8 mouse cellular contexts compared by ENCODE assay signal in the genomic region with DNA sequence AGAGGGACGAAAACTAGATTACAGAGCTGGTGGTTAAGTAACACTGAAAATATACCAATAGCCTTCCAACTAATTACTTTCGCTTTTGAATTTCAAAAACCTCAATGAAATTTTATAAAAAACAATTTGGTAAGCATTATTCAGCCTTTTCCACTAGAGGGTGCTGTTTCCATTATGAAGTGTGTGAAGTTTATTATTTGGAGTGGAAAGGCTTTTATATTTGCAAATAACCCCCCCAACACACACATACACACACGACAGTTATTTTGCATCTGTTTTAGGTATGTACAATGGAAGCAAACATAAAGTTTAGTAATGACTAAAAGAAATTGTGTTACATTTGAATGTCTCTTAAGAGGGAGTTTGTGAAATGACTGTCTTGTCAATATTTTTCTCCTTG. TPM values are rescaled to one million over a fixed set of nuclear protein-coding genes. Genes with fewer than 3 reads are reported as not detected.
DNase-seq lines count a peak whose midpoint lies in the region; ATAC-seq and TF ChIP-seq lines count a peak whose summit lies in the region.

No protein-coding gene starts in this region.

- no peak overlapping the region for H3K27ac ChIP-seq in forebrain, postnatal 0 days (ENCODE audit: low read depth, low read length)
- no peak overlapping the region for H3K27ac ChIP-seq in forebrain, embryonic 11.5 days (ENCODE audit: low read depth, low read length)
- H3K27ac ChIP-seq in lung, embryonic 14.5 days (ENCODE audit: low read depth), result no peak overlapping the region
- H3K27ac ChIP-seq in embryonic facial prominence, embryonic 15.5 days (replicated peaks), result no peak overlapping the region

- no peak overlapping the region for H3K4me3 ChIP-seq in forebrain, postnatal 0 days (ENCODE audit: low read depth, low read length)
- H3K4me3 ChIP-seq in forebrain, embryonic 11.5 days (ENCODE audit: low read depth, low read length), result no peak overlapping the region
- H3K4me3 ChIP-seq in lung, embryonic 14.5 days (ENCODE audit: low read depth, low read length), result no peak overlapping the region
- no peak overlapping the region for H3K4me3 ChIP-seq in embryonic facial prominence, embryonic 15.5 days (replicated peaks)

- H3K36me3 ChIP-seq in forebrain, postnatal 0 days (ENCODE audit: insufficient read depth), result no peaks in the 10 kb centered on the region
- no peaks in the 10 kb centered on the region for H3K36me3 ChIP-seq in forebrain, embryonic 11.5 days (ENCODE audit: control insufficient read depth, insufficient read depth, low read length)
- H3K36me3 ChIP-seq in lung, embryonic 14.5 days (ENCODE audit: insufficient read depth), result no peaks in the 10 kb centered on the region
- H3K36me3 ChIP-seq in embryonic facial prominence, embryonic 15.5 days, result no peaks in the 10 kb centered on the region

- TF ChIP-seq CTCF in forebrain, postnatal 0 days (IDR thresholded peaks at IDR 0.05; ENCODE audit: low read depth), result peak; percentile 71
- TF ChIP-seq CTCF in lung, embryonic 14.5 days (IDR thresholded peaks at IDR 0.05; ENCODE audit: low read depth), result peak; percentile 63

- no peak overlapping the region for H3K4me2 ChIP-seq in forebrain, postnatal 0 days (ENCODE audit: low read depth)
- H3K4me2 ChIP-seq in forebrain, embryonic 11.5 days (ENCODE audit: low read depth, low read length, severe bottlenecking), result no peak overlapping the region
- H3K4me2 ChIP-seq in lung, embryonic 14.5 days, result no peak overlapping the region
- H3K4me2 ChIP-seq in embryonic facial prominence, embryonic 15.5 days (replicated peaks), result 0 out of 2 replicates have a peak overlapping the region, but pooled peaks have one; percentile 10

- H3K4me1 ChIP-seq in forebrain, postnatal 0 days (ENCODE audit: insufficient read depth), result no peaks in the 10 kb centered on the region
- H3K4me1 ChIP-seq in forebrain, embryonic 11.5 days (replicated peaks; ENCODE audit: control insufficient read depth, insufficient read depth, low read length), result no peaks in the 10 kb centered on the region
- no peaks in the 10 kb centered on the region for H3K4me1 ChIP-seq in lung, embryonic 14.5 days (ENCODE audit: insufficient read depth)
- H3K4me1 ChIP-seq in embryonic facial prominence, embryonic 15.5 days, result no peaks in the 10 kb centered on the region

- no peak overlapping the region for H3K9ac ChIP-seq in forebrain, postnatal 0 days
- no peak overlapping the region for H3K9ac ChIP-seq in forebrain, embryonic 11.5 days (ENCODE audit: low read length)
- no peak overlapping the region for H3K9ac ChIP-seq in lung, embryonic 14.5 days
- no peak overlapping the region for H3K9ac ChIP-seq in embryonic facial prominence, embryonic 15.5 days

- WGBS in forebrain, postnatal 0 days, result 21% methylated on average over 3 of the region's 3 CpGs
- WGBS in forebrain, embryonic 11.5 days, result 34% methylated on average over 3 of the region's 3 CpGs
- 21% methylated on average over 3 of the region's 3 CpGs for WGBS in lung, embryonic 14.5 days
- 24% methylated on average over 3 of the region's 3 CpGs for WGBS in embryonic facial prominence, embryonic 15.5 days

- ATAC-seq in forebrain, postnatal 0 days, result no peak
- ATAC-seq in forebrain, embryonic 11.5 days (replicated peaks; ENCODE audit: low FRiP score), result no peak
- ATAC-seq in lung, embryonic 14.5 days (ENCODE audit: insufficient read depth), result no peak
- no peak for ATAC-seq in embryonic facial prominence, embryonic 15.5 days (ENCODE audit: insufficient number of reproducible peaks, low FRiP score, low TSS enrichment, low read depth)

- no peaks in the 10 kb centered on the region for H3K9me3 ChIP-seq in forebrain, postnatal 0 days (ENCODE audit: low read length)
- no peaks in the 10 kb centered on the region; the same call in 1 of the 2 replicates for H3K9me3 ChIP-seq in forebrain, embryonic 11.5 days (ENCODE audit: control insufficient read depth, low read length)
- H3K9me3 ChIP-seq in lung, embryonic 14.5 days (ENCODE audit: low read depth, low read length), result no peaks in the 10 kb centered on the region
- H3K9me3 ChIP-seq in embryonic facial prominence, embryonic 15.5 days (replicated peaks), result no peaks in the 10 kb centered on the region

- peak; percentile 81 for DNase-seq in forebrain, postnatal 0 days
- no peak for DNase-seq in forebrain, embryonic 11.5 days (ENCODE audit: low spot score)
- peak; percentile 79 for DNase-seq in lung, embryonic 14.5 days
- DNase-seq in lung, postnatal 4 days, result no peak
- peak; percentile 79 for DNase-seq in retina, embryonic 14.5 days (ENCODE audit: low spot score)
- no peak for DNase-seq in T-cell, adult 2 months (ENCODE audit: low spot score)
- no peak for DNase-seq in kidney, postnatal 25 days

- H3K27me3 ChIP-seq in forebrain, postnatal 0 days (ENCODE audit: insufficient read depth, low read length), result no peaks in the 10 kb centered on the region
- H3K27me3 ChIP-seq in forebrain, embryonic 11.5 days (ENCODE audit: control insufficient read depth, insufficient read depth, low read length), result no peaks in the 10 kb centered on the region
- no peaks in the 10 kb centered on the region for H3K27me3 ChIP-seq in lung, embryonic 14.5 days (ENCODE audit: insufficient read depth, low read length)
- no peaks in the 10 kb centered on the region for H3K27me3 ChIP-seq in embryonic facial prominence, embryonic 15.5 days

RNA-seq across cellular contexts. Expression of a gene that starts 53.1 kb away (rescaled TPM):
- 89.7 and 98.2 TPM in 2 replicates for total RNA-seq in forebrain, postnatal 0 days (2014; rRNA removed)
- polyA plus RNA-seq in forebrain, postnatal 0 days (2015; fragmentation: Nextera tagmentation; extraction: Ambion mirVana), result 28.1 and 46.2 TPM in 2 replicates
- polyA plus RNA-seq in forebrain, embryonic 11.5 days (2014; fragmentation: Nextera tagmentation; extraction: Ambion mirVana), result 13.4 and 14.5 TPM in 2 replicates
- polyA plus RNA-seq in lung, embryonic 14.5 days (2014; fragmentation: Nextera tagmentation; extraction: Ambion mirVana), result 0.38 and 0.53 TPM in 2 replicates
- 1.6 and 2.2 TPM in 2 replicates for polyA plus RNA-seq in embryonic facial prominence, embryonic 15.5 days (2015; fragmentation: Nextera tagmentation; extraction: Ambion mirVana)

Comparison
In these comparisons a context has a peak if more than half of its experiments do, and no peak if none do; other contexts are left out.
1. DNase-seq: peak in forebrain, postnatal 0 days (single experiment), lung, embryonic 14.5 days (single experiment) and retina, embryonic 14.5 days (single experiment); none in forebrain, embryonic 11.5 days (single experiment), lung, postnatal 4 days (0 of 2), T-cell, adult 2 months (single experiment) and kidney, postnatal 25 days (0 of 2).